Mouse (Mus musculus) MEL (cell line): Measurements from ENCODE around the gene Filip1l. TPM values are rescaled to one million over a fixed set of nuclear protein-coding genes. Genes with fewer than 3 reads are reported as not detected.

Source experiments
- DNase-seq: peaks from one replicate; pipeline ENCODE4 v3.0.0; 2011; ENCODE audit warnings: low read depth, low spot score
- H3K27ac ChIP-seq: 2 replicates; pipeline ENCODE4 v1.5.1; 2012; ENCODE audit warnings: low read depth, mild to moderate bottlenecking, control low read depth, low read length, moderate library complexity; ENCODE audit not compliant: control insufficient read depth
- H3K27me3 ChIP-seq, 2 experiments: fragments of 150-350 bp in 1 of 2; sonication (generic) in 1 of 2; 2 replicates each; pipeline ENCODE4 v1.6.1; 2012; ENCODE audit warnings: low read length in 2 of 2, mild to moderate bottlenecking in 2 of 2, improper control_type of control experiment in 1 of 2, moderate library complexity in 1 of 2; ENCODE audit not compliant: insufficient read depth in 2 of 2, control insufficient read depth in 1 of 2
- H3K36me3 ChIP-seq, 2 experiments: 2 replicates each; pipeline ENCODE4 v1.6.1; 2012 to 2014; ENCODE audit warnings: low read length in 2 of 2, improper control_type of control experiment in 1 of 2, inconsistent platforms in 1 of 2, mild to moderate bottlenecking in 1 of 2; ENCODE audit not compliant: insufficient read depth in 2 of 2, control insufficient read depth in 1 of 2
- H3K4me1 ChIP-seq, 2 experiments: fragments of 150-350 bp in 1 of 2; sonication (generic) in 1 of 2; 2 replicates each; pipeline ENCODE4 v1.6.1; 2012; ENCODE audit warnings: low read length in 2 of 2, improper control_type of control experiment in 1 of 2, mild to moderate bottlenecking in 1 of 2; ENCODE audit not compliant: insufficient read depth in 2 of 2, control insufficient read depth in 1 of 2
- H3K4me3 ChIP-seq, 2 experiments: fragments of 150-350 bp in 1 of 2; sonication (generic) in 1 of 2; 2 replicates each; pipeline ENCODE4 v1.5.1; 2012; ENCODE audit warnings: low read depth in 2 of 2, low read length in 2 of 2, mild to moderate bottlenecking in 2 of 2, moderate library complexity in 2 of 2, control low read depth in 1 of 2, improper control_type of control experiment in 1 of 2; ENCODE audit not compliant: control insufficient read depth in 1 of 2, insufficient read depth in 1 of 2
- H3K79me2 ChIP-seq: 2 replicates; pipeline ENCODE4 v1.6.1; 2012; ENCODE audit warnings: mild to moderate bottlenecking, low read length, moderate library complexity; ENCODE audit not compliant: control insufficient read depth, poor library complexity, insufficient read depth
- H3K9ac ChIP-seq: 2 replicates; pipeline ENCODE4 v1.6.1; 2012; ENCODE audit warnings: low read depth, mild to moderate bottlenecking, control low read depth, low read length, moderate library complexity; ENCODE audit not compliant: control insufficient read depth, poor library complexity, severe bottlenecking
- H3K9me3 ChIP-seq: fragments of 150-350 bp; sonication (generic); replicated peaks from 2 replicates; pipeline ENCODE4 v1.6.1; 2012; ENCODE audit warnings: mild to moderate bottlenecking, low read length, improper control_type of control experiment, moderate library complexity; ENCODE audit not compliant: insufficient read depth
- BHLHE40 ChIP-seq: IDR thresholded peaks from 2 replicates; pipeline ENCODE4 v1.6.1; 2012; ENCODE audit warnings: low read depth, mild to moderate bottlenecking, inconsistent platforms, low read length, improper control_type of control experiment, borderline replicate concordance
- CHD1 ChIP-seq: IDR thresholded peaks from 2 replicates; pipeline ENCODE4 v1.6.1; 2012; ENCODE audit warnings: low read depth, mild to moderate bottlenecking, inconsistent platforms, low read length, improper control_type of control experiment
- CHD2 ChIP-seq: IDR thresholded peaks from 2 replicates; pipeline ENCODE4 v1.6.1; 2011; ENCODE audit warnings: low read length, improper control_type of control experiment
- CTCF ChIP-seq, 3 experiments: IDR thresholded peaks in 2 of 3; conservative IDR thresholded peaks in 1 of 3; 2 replicates each; pipeline ENCODE4 v1.5.1; 2011 to 2012; ENCODE audit warnings: low read length in 3 of 3, low read depth in 2 of 3, mild to moderate bottlenecking in 2 of 3, improper control_type of control experiment in 1 of 3, inconsistent platforms in 1 of 3, mixed read lengths in 1 of 3, moderate library complexity in 1 of 3; ENCODE audit not compliant: control insufficient read depth in 1 of 3, insufficient read depth in 1 of 3, poor library complexity in 1 of 3, severe bottlenecking in 1 of 3
- E2F4 ChIP-seq: IDR thresholded peaks from 2 replicates; pipeline ENCODE4 v1.6.1; 2011; ENCODE audit warnings: low read depth, low read length, improper control_type of control experiment, borderline replicate concordance
- ELF1 ChIP-seq: IDR thresholded peaks from 2 replicates; pipeline ENCODE4 v1.6.1; 2014; ENCODE audit warnings: low read depth, mild to moderate bottlenecking, inconsistent platforms, low read length, improper control_type of control experiment, moderate library complexity
- EP300 ChIP-seq, 2 experiments: IDR thresholded peaks; 2 replicates each; pipeline ENCODE4 v1.6.1; 2011; ENCODE audit warnings: improper control_type of control experiment in 2 of 2, low read length in 2 of 2, low read depth in 1 of 2, mild to moderate bottlenecking in 1 of 2
- ETS1 ChIP-seq: IDR thresholded peaks from 2 replicates; pipeline ENCODE4 v1.6.1; 2012; ENCODE audit warnings: low read depth, mild to moderate bottlenecking, inconsistent platforms, low read length, improper control_type of control experiment, moderate library complexity
- GABPA ChIP-seq: IDR thresholded peaks from 2 replicates; pipeline ENCODE4 v1.6.1; 2012; ENCODE audit warnings: low read depth, mild to moderate bottlenecking, inconsistent platforms, low read length, improper control_type of control experiment, moderate library complexity
- GATA1 ChIP-seq: IDR thresholded peaks from 2 replicates; pipeline ENCODE4 v1.6.1; 2011; ENCODE audit warnings: low read depth, low read length, improper control_type of control experiment
- HCFC1 ChIP-seq: IDR thresholded peaks from 2 replicates; pipeline ENCODE4 v1.6.1; 2012; ENCODE audit warnings: low read depth, mild to moderate bottlenecking, inconsistent platforms, low read length, improper control_type of control experiment, moderate library complexity
- JUND ChIP-seq: IDR thresholded peaks from 2 replicates; pipeline ENCODE4 v1.6.1; 2011; ENCODE audit warnings: low read depth, mild to moderate bottlenecking, improper control_type of control experiment, low read length
- KAT2A ChIP-seq: conservative IDR thresholded peaks from 2 replicates; pipeline ENCODE4 v1.6.1; 2012; ENCODE audit warnings: low read depth, low read length, improper control_type of control experiment, inconsistent platforms
- MAFK ChIP-seq: IDR thresholded peaks from 2 replicates; pipeline ENCODE4 v1.6.1; 2011; ENCODE audit warnings: low read depth, mild to moderate bottlenecking, low read length, improper control_type of control experiment, borderline replicate concordance
- MAX ChIP-seq: IDR thresholded peaks from 2 replicates; pipeline ENCODE4 v1.6.1; 2011; ENCODE audit warnings: low read length, improper control_type of control experiment
- MAZ ChIP-seq: IDR thresholded peaks from 2 replicates; pipeline ENCODE4 v1.6.1; 2012; ENCODE audit warnings: low read depth, mild to moderate bottlenecking, inconsistent platforms, low read length, improper control_type of control experiment
- MEF2A ChIP-seq: IDR thresholded peaks from 2 replicates; pipeline ENCODE4 v1.6.1; 2014; ENCODE audit warnings: low read depth, mild to moderate bottlenecking, inconsistent platforms, low read length, improper control_type of control experiment; ENCODE audit not compliant: poor library complexity, insufficient replicate concordance, severe bottlenecking; ENCODE audit errors: extremely low read depth
- MXI1 ChIP-seq: IDR thresholded peaks from 2 replicates; pipeline ENCODE4 v1.6.1; 2011; ENCODE audit warnings: mild to moderate bottlenecking, low read depth, low read length, improper control_type of control experiment
- MYB ChIP-seq: IDR thresholded peaks from 2 replicates; pipeline ENCODE4 v1.6.1; 2011; ENCODE audit warnings: mild to moderate bottlenecking, low read depth, low read length, improper control_type of control experiment
- MYC ChIP-seq: IDR thresholded peaks from 2 replicates; pipeline ENCODE4 v1.6.1; 2011; ENCODE audit warnings: low read depth, mild to moderate bottlenecking, low read length, improper control_type of control experiment, moderate library complexity
- NELFE ChIP-seq: IDR thresholded peaks from 2 replicates; pipeline ENCODE4 v1.6.1; 2011; ENCODE audit warnings: low read depth, low read length, improper control_type of control experiment
- NRF1 ChIP-seq: IDR thresholded peaks from 2 replicates; pipeline ENCODE4 v1.6.1; 2014; ENCODE audit warnings: low read depth, mild to moderate bottlenecking, inconsistent platforms, low read length, improper control_type of control experiment, moderate library complexity; ENCODE audit not compliant: poor library complexity, insufficient read depth, severe bottlenecking
- POLR2A ChIP-seq, 2 experiments: IDR thresholded peaks; 2 replicates each; pipeline ENCODE4 v1.6.1; 2011 to 2012; ENCODE audit warnings: low read length in 2 of 2, mild to moderate bottlenecking in 2 of 2, control low read depth in 1 of 2, improper control_type of control experiment in 1 of 2, low read depth in 1 of 2, moderate library complexity in 1 of 2; ENCODE audit not compliant: control insufficient read depth in 1 of 2, insufficient read depth in 1 of 2, poor library complexity in 1 of 2
- POLR2AphosphoS2 ChIP-seq: IDR thresholded peaks from 2 replicates; pipeline ENCODE4 v1.6.1; 2011; ENCODE audit warnings: low read length, improper control_type of control experiment
- POLR2AphosphoS5 ChIP-seq: IDR thresholded peaks from 2 replicates; pipeline ENCODE4 v1.6.1; 2012; ENCODE audit warnings: low read depth, borderline replicate concordance, mild to moderate bottlenecking, inconsistent platforms, low read length, moderate library complexity, mixed read lengths
- RAD21 ChIP-seq: IDR thresholded peaks from 2 replicates; pipeline ENCODE4 v1.6.1; 2011; ENCODE audit warnings: mild to moderate bottlenecking, low read depth, low read length, improper control_type of control experiment
- RCOR1 ChIP-seq: IDR thresholded peaks from 2 replicates; pipeline ENCODE4 v1.6.1; 2012; ENCODE audit warnings: low read depth, mild to moderate bottlenecking, inconsistent platforms, low read length, improper control_type of control experiment
- SIN3A ChIP-seq: IDR thresholded peaks from 2 replicates; pipeline ENCODE4 v1.6.1; 2012; ENCODE audit warnings: low read length, improper control_type of control experiment, inconsistent platforms
- SMC3 ChIP-seq: IDR thresholded peaks from 2 replicates; pipeline ENCODE4 v1.6.1; 2011; ENCODE audit warnings: low read depth, low read length, improper control_type of control experiment
- TAL1 ChIP-seq: IDR thresholded peaks from 2 replicates; pipeline ENCODE4 v1.6.1; 2012; ENCODE audit warnings: mild to moderate bottlenecking, inconsistent platforms, low read length, moderate library complexity, mixed read lengths
- TCF12 ChIP-seq: IDR thresholded peaks from 2 replicates; pipeline ENCODE4 v1.6.1; 2014; ENCODE audit warnings: low read depth, mild to moderate bottlenecking, inconsistent platforms, low read length, improper control_type of control experiment, moderate library complexity
- USF1 ChIP-seq: IDR thresholded peaks from 2 replicates; pipeline ENCODE4 v1.6.1; 2014; ENCODE audit warnings: low read depth, mild to moderate bottlenecking, inconsistent platforms, low read length, improper control_type of control experiment, moderate library complexity
- USF2 ChIP-seq, 2 experiments: IDR thresholded peaks; 2 replicates each; pipeline ENCODE4 v1.6.1; 2011 to 2012; ENCODE audit warnings: improper control_type of control experiment in 2 of 2, low read length in 2 of 2, borderline replicate concordance in 1 of 2, inconsistent platforms in 1 of 2, low read depth in 1 of 2, mild to moderate bottlenecking in 1 of 2; ENCODE audit not compliant: insufficient read depth in 1 of 2
- ZKSCAN1 ChIP-seq: IDR thresholded peaks from 2 replicates; pipeline ENCODE4 v1.6.1; 2012; ENCODE audit warnings: low read depth, mild to moderate bottlenecking, inconsistent platforms, low read length, improper control_type of control experiment, moderate library complexity
- ZMIZ1 ChIP-seq: IDR thresholded peaks from 2 replicates; pipeline ENCODE4 v1.6.1; 2012; ENCODE audit warnings: low read depth, mild to moderate bottlenecking, inconsistent platforms, low read length, improper control_type of control experiment, moderate library complexity
- ZNF384 ChIP-seq: IDR thresholded peaks from 2 replicates; pipeline ENCODE4 v1.6.1; 2012; ENCODE audit warnings: low read depth, mild to moderate bottlenecking, inconsistent platforms, low read length, improper control_type of control experiment
- polyA plus RNA-seq, 2 experiments: library from polyadenylated mRNA; stranded (reverse) in 1 of 2; unstranded in 1 of 2; fragments of >175 nt in 1 of 2; fragments of >200 nt in 1 of 2; gene quantifications; 2 replicates each; pipeline versions ENCODE4 v1.2.1 to v1.2.4; 2012; ENCODE audit warnings: low replicate concordance in 2 of 2, low read depth in 1 of 2; ENCODE audit not compliant: insufficient read length in 2 of 2, insufficient read depth in 1 of 2, missing spikeins in 1 of 2
- total RNA-seq: library from RNA; depleted of rRNA; stranded (reverse); fragments of 300-350 nt; gene quantifications from 2 replicates; pipeline ENCODE4 v1.2.3, GENCODE M21; 2012

Gene Filip1l
- total and polyA plus RNA-seq, 3 experiments: 0.27 to 1.8 TPM; not detected in 1

- H3K27ac ChIP-seq: peak overlapping the region; percentile 75
- TF ChIP-seq HCFC1: no peak; the same call in 1 of the 2 replicates
- no peak for TF ChIP-seq CTCF (IDR thresholded peaks at IDR 0.05 in 2 of 3, conservative IDR thresholded peaks at IDR 0.05 in 1 of 3; ENCODE audit: control insufficient read depth in 1 of 3, insufficient read depth in 1 of 3, low read depth in 2 of 3, low read length in 3 of 3, poor library complexity in 1 of 3, severe bottlenecking in 1 of 3)
- TF ChIP-seq ELF1: peak; percentile 70
- TF ChIP-seq MEF2A: no peak
- no peak for TF ChIP-seq NRF1
- peak; percentile 91 for TF ChIP-seq ETS1
- no peak for TF ChIP-seq POLR2A (IDR thresholded peaks at IDR 0.05; ENCODE audit: control insufficient read depth in 1 of 2, insufficient read depth in 1 of 2, low read depth in 1 of 2, low read length in 2 of 2, poor library complexity in 1 of 2)
- peak; percentile 84 for TF ChIP-seq ZNF384
- TF ChIP-seq MYC: 0 out of 2 replicates have a peak, but pooled peaks have one; percentile 43
- TF ChIP-seq TCF12: peak; percentile 86
- TF ChIP-seq MYB: 0 out of 2 replicates have a peak, but pooled peaks have one; percentile 41
- no peak for TF ChIP-seq GABPA
- TF ChIP-seq MAX: peak; percentile 57; the same call in 1 of the 2 replicates
- TF ChIP-seq BHLHE40: peak; percentile 45; the same call in 1 of the 2 replicates
- peak; percentile 91 for TF ChIP-seq RCOR1
- no peak for TF ChIP-seq SMC3
- TF ChIP-seq ZKSCAN1: no peak
- no peak for TF ChIP-seq E2F4
- TF ChIP-seq EP300 (IDR thresholded peaks at IDR 0.05; ENCODE audit: low read depth in 1 of 2, low read length in 2 of 2): peak; percentile 88 to 95
- no peak for TF ChIP-seq ZMIZ1
- TF ChIP-seq TAL1: no peak
- no peak for TF ChIP-seq POLR2AphosphoS5
- peak; percentile 82 for TF ChIP-seq MAFK
- no peak for TF ChIP-seq RAD21
- TF ChIP-seq KAT2A: no peak
- TF ChIP-seq NELFE: no peak
- TF ChIP-seq MXI1: peak; percentile 36; the same call in 1 of the 2 replicates
- TF ChIP-seq USF2 (IDR thresholded peaks at IDR 0.05; ENCODE audit: borderline replicate concordance in 1 of 2, insufficient read depth in 1 of 2, low read depth in 1 of 2, low read length in 2 of 2): no peak
- peak; percentile 84 for TF ChIP-seq SIN3A
- TF ChIP-seq CHD1: no peak
- no peak; the same call in 1 of the 2 replicates for TF ChIP-seq CHD2
- peak; percentile 56; the same call in 1 of the 2 replicates for TF ChIP-seq MAZ
- TF ChIP-seq GATA1: peak; percentile 97
- TF ChIP-seq JUND: no peak
- TF ChIP-seq POLR2AphosphoS2: no peak
- no peak for TF ChIP-seq USF1
These were observed 25.9 kb downstream of the Filip1l start for GRCm38 (mm10) chr16:57378631-57379330.

More at GRCm38 (mm10) chr16:57378631-57379330, 25.9 kb downstream of the Filip1l start:
- Histone ChIP-seq H3K79me2 (no peaks in the 10 kb centered on the region), H3K36me3 (peaks cover 0 to 21% of the 10 kb centered on the region in 2 experiments; a peak in 2 of 4 replicates), H3K9ac (no peak overlapping the region), H3K4me3 (peak overlapping the region in 1 of 2 experiments; percentile 23; a peak in 2 of 4 replicates), H3K9me3 (no peaks in the 10 kb centered on the region), H3K27me3 (no peaks in the 10 kb centered on the region), H3K4me1 (peaks cover 8 to 11% of the 10 kb centered on the region in 2 experiments)
- peak; percentile 79 for DNase-seq
